Mouse (Mus musculus) neural tube, embryonic 11.5 days (tissue): ENCODE results near the gene Vcp. TPM values are rescaled to one million over a fixed set of nuclear protein-coding genes. Genes with fewer than 3 reads are reported as not detected.
A peak's percentile ranks its signal among the peaks of the same experiment; 100 is the strongest.

Source experiments
- ATAC-seq: fragments of 200-750 bp; cut with Nextera tagmentation; 2 replicates; pipeline ENCODE4 v1.8.0; 2017; ENCODE audit warnings: moderate number of reproducible peaks, mild to moderate bottlenecking, moderate TSS enrichment, moderate library complexity; ENCODE audit not compliant: insufficient read depth, low FRiP score, low TSS enrichment
- DNase-seq: peaks from one replicate; pipeline ENCODE4 v3.0.0-alpha.2; 2015; ENCODE audit warnings: low spot score
- H3K27ac ChIP-seq: fragments of 300-500 bp; sonication (generic); 2 replicates; pipeline ENCODE4 v1.5.1; 2014; ENCODE audit warnings: low read depth, mild to moderate bottlenecking, low read length
- H3K27me3 ChIP-seq: fragments of 300-500 bp; sonication (generic); 2 replicates; pipeline ENCODE4 v1.6.1; 2014; ENCODE audit warnings: mild to moderate bottlenecking, low read length, mixed read lengths; ENCODE audit not compliant: control insufficient read depth, insufficient read depth
- H3K36me3 ChIP-seq: fragments of 300-500 bp; sonication (generic); 2 replicates; pipeline ENCODE4 v1.6.1; 2014; ENCODE audit warnings: mild to moderate bottlenecking, low read length, moderate library complexity, mixed read lengths; ENCODE audit not compliant: control insufficient read depth, insufficient read depth
- H3K4me1 ChIP-seq: fragments of 300-500 bp; sonication (generic); 2 replicates; pipeline ENCODE4 v1.6.1; 2014; ENCODE audit warnings: low read length, mixed read lengths; ENCODE audit not compliant: control insufficient read depth, insufficient read depth
- H3K4me2 ChIP-seq: fragments of 300-500 bp; sonication (generic); 2 replicates; pipeline ENCODE4 v1.6.1; 2014; ENCODE audit warnings: low read depth, mild to moderate bottlenecking, moderate library complexity
- H3K4me3 ChIP-seq: fragments of 300-500 bp; sonication (generic); 2 replicates; pipeline ENCODE4 v1.5.1; 2014; ENCODE audit warnings: low read depth, low read length
- H3K9ac ChIP-seq: fragments of 300-500 bp; sonication (generic); 2 replicates; pipeline ENCODE4 v1.6.1; 2014; ENCODE audit warnings: mild to moderate bottlenecking, low read length
- H3K9me3 ChIP-seq: fragments of 300-500 bp; sonication (generic); 2 replicates; pipeline ENCODE4 v1.6.1; 2016; ENCODE audit warnings: low read length; ENCODE audit not compliant: control insufficient read depth
- WGBS: fragments of 180-500 bp; shearing (Covaris S2); extraction: QIAGEN DNeasy Blood & Tissue Kit; methylation state at CpG from one replicate; pipeline ENCODE4 v1.1.7; 2014; 5-methylcytosine and 5-hydroxymethylcytosine counted together
- polyA plus RNA-seq: library from polyadenylated mRNA; unstranded; fragments of >200 nt; fragmentation: Nextera tagmentation; extraction: Ambion mirVana; gene quantifications from 2 replicates; pipeline ENCODE4 v1.2.1, GENCODE M21; 2014

Gene Vcp
- polyA plus RNA-seq, 1 experiment from 2014 or later, result 691 TPM

GRCm38 (mm10) chr4:43031237-43031995 is 31.1 kb upstream of the Vcp start, which contains the start of gene Stoml2:
Stoml2 (minus strand) TSS chr4:43031710.
- ATAC-seq (peak; percentile 94), DNase-seq (peak; percentile 92)
- no peaks in the 10 kb centered on the region for H3K27me3 ChIP-seq
- H3K9ac ChIP-seq, result peak within 1 kb of the TSS; percentile 90
- H3K4me2 ChIP-seq, result peak within 1 kb of the TSS; percentile 81
- peak within 1 kb of the TSS; percentile 77 for H3K4me3 ChIP-seq
- H3K9me3 ChIP-seq, result no peaks in the 10 kb centered on the region
- peaks cover 10% of the 10 kb centered on the region for H3K4me1 ChIP-seq
- H3K27ac ChIP-seq, result peak within 1 kb of the TSS; percentile 82
- H3K36me3 ChIP-seq, result peaks cover 22% of the 10 kb centered on the region
- WGBS, result under 1% methylated on average over 38 of the region's 38 CpGs

- Histone ChIP-seq H3K4me3 (peak overlapping the region; percentile 77), H3K4me2 (peak overlapping the region; percentile 81), H3K9me3 (no peaks in the 10 kb centered on the region), H3K4me1 (peaks cover 10% of the 10 kb centered on the region), H3K27me3 (no peaks in the 10 kb centered on the region), H3K36me3 (peaks cover 21% of the 10 kb centered on the region), H3K27ac (peak overlapping the region; percentile 82), H3K9ac (peak overlapping the region; percentile 90)
- DNase-seq (no peak), ATAC-seq (no peak; the same call in 1 of the 2 replicates)
- 2% methylated on average over 28 of the region's 28 CpGs for WGBS
These were observed 30.5 kb upstream of the Vcp start for GRCm38 (mm10) chr4:43030780-43031230.

- peak overlapping the region; percentile 81 for H3K4me2 ChIP-seq
- no peak overlapping the region for H3K27ac ChIP-seq
- peak overlapping the region; percentile 90 for H3K9ac ChIP-seq
- H3K9me3 ChIP-seq, result no peaks in the 10 kb centered on the region
- no peak for ATAC-seq
- H3K27me3 ChIP-seq, result no peaks in the 10 kb centered on the region
- peaks cover 10% of the 10 kb centered on the region for H3K4me1 ChIP-seq
- 82% methylated on average over 9 of the region's 9 CpGs for WGBS
- peaks cover 19% of the 10 kb centered on the region for H3K36me3 ChIP-seq
- DNase-seq, result no peak
- H3K4me3 ChIP-seq, result peak overlapping the region; percentile 77
These were observed 30.0 kb upstream of the Vcp start for GRCm38 (mm10) chr4:43030352-43030751.

- WGBS, result 90% methylated on average over 9 of the region's 9 CpGs
- no peak overlapping the region for H3K4me3 ChIP-seq
- no peak for ATAC-seq
- no peak for DNase-seq
- H3K27me3 ChIP-seq, result no peaks in the 10 kb centered on the region
- H3K27ac ChIP-seq, result no peak overlapping the region
- H3K9ac ChIP-seq, result no peak overlapping the region
- peaks cover 12% of the 10 kb centered on the region for H3K4me1 ChIP-seq
- no peak overlapping the region for H3K4me2 ChIP-seq
- peaks cover 19% of the 10 kb centered on the region for H3K36me3 ChIP-seq
- H3K9me3 ChIP-seq, result no peaks in the 10 kb centered on the region
These were observed 29.4 kb upstream of the Vcp start for GRCm38 (mm10) chr4:43029749-43030148.

GRCm38 (mm10) chr4:43029121-43029520 is 28.8 kb upstream of the Vcp start:
- DNase-seq, result no peak
- Histone ChIP-seq H3K27me3 (no peaks in the 10 kb centered on the region), H3K36me3 (peaks cover 19% of the 10 kb centered on the region), H3K4me3 (no peak overlapping the region), H3K4me1 (peaks cover 14% of the 10 kb centered on the region), H3K4me2 (no peak overlapping the region), H3K9me3 (no peaks in the 10 kb centered on the region), H3K9ac (no peak overlapping the region), H3K27ac (no peak overlapping the region)
- 91% methylated on average over 7 of the region's 7 CpGs for WGBS
- ATAC-seq, result no peak

GRCm38 (mm10) chr4:43025084-43025960 is 25.0 kb upstream of the Vcp start, which contains the start of gene Pigo:
Pigo (minus strand) TSS chr4:43025819.
- DNase-seq (peak; percentile 93), ATAC-seq (peak; percentile 83)
- H3K36me3 ChIP-seq, result peaks cover 21% of the 10 kb centered on the region
- H3K4me2 ChIP-seq, result peak within 1 kb of the TSS; percentile 62
- 7% methylated on average over 42 of the region's 42 CpGs for WGBS
- peak within 1 kb of the TSS; percentile 79 for H3K27ac ChIP-seq
- no peaks in the 10 kb centered on the region for H3K9me3 ChIP-seq
- no peaks in the 10 kb centered on the region for H3K27me3 ChIP-seq
- peaks cover 6% of the 10 kb centered on the region; the same call in 1 of the 2 replicates for H3K4me1 ChIP-seq
- peak within 1 kb of the TSS; percentile 63 for H3K4me3 ChIP-seq
- H3K9ac ChIP-seq, result peak within 1 kb of the TSS; percentile 63

- WGBS, result 80% methylated on average over 14 of the region's 14 CpGs
- Histone ChIP-seq H3K4me3 (peak overlapping the region; percentile 63), H3K4me2 (peak overlapping the region; percentile 62), H3K27ac (peak overlapping the region; percentile 79; the same call in 1 of the 2 replicates), H3K4me1 (peaks cover 4% of the 10 kb centered on the region; the same call in 1 of the 2 replicates), H3K9ac (peak overlapping the region; percentile 63), H3K36me3 (peaks cover 21% of the 10 kb centered on the region), H3K27me3 (no peaks in the 10 kb centered on the region), H3K9me3 (no peaks in the 10 kb centered on the region)
- DNase-seq, result no peak
- no peak for ATAC-seq
These were observed 24.4 kb upstream of the Vcp start for GRCm38 (mm10) chr4:43024673-43025072.

GRCm38 (mm10) chr4:43021341-43021740 is 21.0 kb upstream of the Vcp start:
- WGBS, result 81% methylated on average over 17 of the region's 17 CpGs
- DNase-seq, result no peak
- Histone ChIP-seq H3K4me1 (peaks cover 4% of the 10 kb centered on the region; the same call in 1 of the 2 replicates), H3K4me2 (no peak overlapping the region), H3K9ac (no peak overlapping the region), H3K9me3 (no peaks in the 10 kb centered on the region), H3K4me3 (no peak overlapping the region), H3K27ac (no peak overlapping the region), H3K27me3 (no peaks in the 10 kb centered on the region), H3K36me3 (peaks cover 9% of the 10 kb centered on the region)
- no peak for ATAC-seq
